Mouse (Mus musculus): Measurements from ENCODE around the gene Foxj1.

The Foxj1 gene

GRCm38 (mm10) chr11:116298621-116299020 is 36.6 kb downstream of the Foxj1 start:
- no peak for DNase-seq

GRCm38 (mm10) chr11:116298221-116298620 is 37.0 kb downstream of the Foxj1 start:
- DNase-seq: no peak

GRCm38 (mm10) chr11:116297017-116297416 is 38.2 kb downstream of the Foxj1 start:
- DNase-seq: no peak

GRCm38 (mm10) chr11:116296191-116296734 is 38.9 kb downstream of the Foxj1 start:
- DNase-seq: no peak

GRCm38 (mm10) chr11:116294319-116294718 is 40.9 kb downstream of the Foxj1 start:
- DNase-seq: peak; percentile 82

GRCm38 (mm10) chr11:116293538-116294137 is 41.6 kb downstream of the Foxj1 start:
- no peak for DNase-seq

- no peak for DNase-seq
Measured at GRCm38 (mm10) chr11:116292401-116292800, 42.8 kb downstream of the Foxj1 start.

- no peak for DNase-seq
Measured at GRCm38 (mm10) chr11:116290556-116290955, 44.6 kb downstream of the Foxj1 start.

GRCm38 (mm10) chr11:116287351-116287750 is 47.8 kb downstream of the Foxj1 start:
- DNase-seq: no peak

- DNase-seq: peak; percentile 81
Measured at GRCm38 (mm10) chr11:116285770-116286191, 49.4 kb downstream of the Foxj1 start.

GRCm38 (mm10) chr11:116283982-116284381 is 51.2 kb downstream of the Foxj1 start:
- DNase-seq: no peak

GRCm38 (mm10) chr11:116282912-116283521 is 52.2 kb downstream of the Foxj1 start:
- DNase-seq: no peak

- DNase-seq: peak; percentile 61
Measured at GRCm38 (mm10) chr11:116282089-116282488, 53.1 kb downstream of the Foxj1 start.

GRCm38 (mm10) chr11:116281671-116282070 is 53.5 kb downstream of the Foxj1 start:
- no peak for DNase-seq

- no peak for DNase-seq
Measured at GRCm38 (mm10) chr11:116280751-116281663, 54.2 kb downstream of the Foxj1 start, which contains the start of gene Galr2. Gene Galr2, plus strand, starts transcription at chr11:116280939.

Measured in kidney, postnatal 10 days (tissue).